Mouse (Mus musculus) erythroid progenitor cell, adult 5-6 weeks (primary cell): ENCODE data around the gene Slc29a4. TPM values are rescaled to one million over a fixed set of nuclear protein-coding genes. Genes with fewer than 3 reads are reported as not detected.

Experiments
- ATAC-seq: replicated peaks from 2 replicates; pipeline ENCODE4 v1.8.0; 2016; ENCODE audit warnings: moderate number of reproducible peaks, mild to moderate bottlenecking, moderate TSS enrichment, inconsistent platforms; ENCODE audit not compliant: poor library complexity, low FRiP score, severe bottlenecking
- total RNA-seq, 2 experiments: library from RNA; stranded (forward) in 1 of 2; stranded (reverse) in 1 of 2; fragments of 150-400 nt in 1 of 2; fragments of 186-747, 209-891 nt in 1 of 2; gene quantifications; 2 replicates each; pipeline versions ENCODE4 v1.2.3 to v1.2.4; 2015 to 2017; ENCODE audit warnings: low replicate concordance in 2 of 2

Gene Slc29a4
- total RNA-seq (2015; ENCODE audit: low replicate concordance) (not detected in 2 replicates), total RNA-seq (2017; ENCODE audit: low replicate concordance) (not detected in 2 replicates)

DNA sequence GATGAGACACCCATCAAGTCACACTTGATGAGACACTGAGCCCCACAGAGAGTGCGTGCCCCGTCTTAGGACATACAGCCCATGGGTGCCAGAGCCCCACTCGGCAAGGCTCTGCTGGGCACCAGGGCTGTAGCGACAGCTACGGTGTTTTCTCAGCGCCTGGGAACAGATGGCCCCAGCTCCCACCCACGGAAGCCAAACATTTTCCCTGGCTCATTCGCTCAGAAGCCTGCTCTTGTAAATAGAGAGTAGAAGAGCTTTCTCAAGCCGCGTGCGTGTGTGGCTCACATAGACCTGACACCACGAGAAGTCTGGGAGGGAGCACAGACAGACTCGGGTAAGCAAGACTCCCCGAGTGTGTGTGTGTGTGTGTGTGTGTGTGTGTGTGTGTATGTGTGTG is at the start of gene Slc29a4:
Gene Slc29a4 (plus strand): TSS at position 265 of the 400 bp plus-strand sequence.
- no peak for ATAC-seq

DNA sequence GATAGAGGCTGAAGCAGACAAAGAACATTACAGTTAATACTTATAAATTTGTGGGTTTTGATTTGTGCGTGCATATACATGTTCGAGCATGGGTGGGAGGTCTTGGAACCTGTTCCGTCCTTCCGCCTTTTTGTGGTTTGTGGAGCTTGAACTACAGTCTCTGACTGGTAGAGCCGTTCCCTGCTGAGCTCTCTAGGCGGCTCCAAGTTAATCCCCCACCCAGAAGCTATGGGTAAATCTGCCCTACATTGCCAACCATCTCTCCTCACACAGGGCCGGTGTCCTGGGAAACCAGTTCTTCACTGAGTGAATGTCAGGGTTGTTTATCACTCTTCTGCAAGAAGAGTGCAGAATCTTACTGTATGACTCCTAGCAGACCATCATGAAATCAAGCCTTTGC is 44.1 kb upstream of the Slc29a4 start:
- no peak for ATAC-seq

DNA sequence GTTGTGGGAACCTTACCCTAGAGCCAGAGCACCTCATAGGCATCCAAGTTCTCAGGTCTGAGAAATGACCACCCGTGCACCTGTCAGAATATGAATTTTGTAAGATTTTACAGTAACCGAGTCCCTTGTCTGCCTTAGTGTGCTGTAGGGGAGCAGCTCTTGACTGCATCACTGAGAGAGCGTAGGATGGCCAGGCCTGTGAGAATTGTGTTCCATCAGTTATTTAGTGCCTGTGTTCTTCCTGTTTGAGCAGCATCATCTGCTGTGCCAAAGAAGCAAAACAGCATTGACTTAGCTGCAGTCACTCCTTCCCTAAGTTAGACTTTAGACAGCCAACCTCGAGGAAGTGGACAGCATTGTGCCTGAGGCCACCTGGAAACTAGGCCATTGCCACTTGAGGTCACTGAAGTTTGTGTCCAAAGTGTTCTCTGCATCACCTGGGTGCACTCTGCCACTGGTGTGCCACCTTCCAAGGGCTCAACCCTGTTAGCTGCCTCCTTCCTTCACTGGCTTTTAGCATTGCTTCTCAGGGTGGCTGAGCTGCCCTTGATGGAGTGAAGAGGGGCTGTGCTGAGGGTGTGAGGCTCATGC is 42.8 kb upstream of the Slc29a4 start:
- ATAC-seq: 0 out of 2 replicates have a peak, but pooled peaks have one; percentile 4

DNA sequence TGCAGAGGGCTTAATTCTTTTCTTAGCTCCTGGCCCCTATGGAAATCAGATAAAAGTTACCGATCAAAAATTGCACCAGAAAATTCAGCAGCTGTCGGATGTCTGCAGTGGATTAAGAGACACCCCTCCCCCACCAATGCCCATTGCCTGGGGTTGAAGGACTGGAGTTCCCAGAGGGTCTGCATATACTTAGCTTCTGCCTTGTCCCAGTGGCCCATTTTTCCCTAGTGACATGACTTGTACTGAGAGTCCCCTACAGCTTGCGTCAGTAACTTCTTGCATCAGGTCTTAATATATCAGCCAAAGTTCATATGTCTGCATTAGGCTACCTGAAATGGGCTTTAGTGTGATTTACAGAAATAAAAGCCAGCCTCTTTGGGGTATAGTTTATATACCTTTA is 41.9 kb upstream of the Slc29a4 start:
- peak; percentile 20 for ATAC-seq

DNA sequence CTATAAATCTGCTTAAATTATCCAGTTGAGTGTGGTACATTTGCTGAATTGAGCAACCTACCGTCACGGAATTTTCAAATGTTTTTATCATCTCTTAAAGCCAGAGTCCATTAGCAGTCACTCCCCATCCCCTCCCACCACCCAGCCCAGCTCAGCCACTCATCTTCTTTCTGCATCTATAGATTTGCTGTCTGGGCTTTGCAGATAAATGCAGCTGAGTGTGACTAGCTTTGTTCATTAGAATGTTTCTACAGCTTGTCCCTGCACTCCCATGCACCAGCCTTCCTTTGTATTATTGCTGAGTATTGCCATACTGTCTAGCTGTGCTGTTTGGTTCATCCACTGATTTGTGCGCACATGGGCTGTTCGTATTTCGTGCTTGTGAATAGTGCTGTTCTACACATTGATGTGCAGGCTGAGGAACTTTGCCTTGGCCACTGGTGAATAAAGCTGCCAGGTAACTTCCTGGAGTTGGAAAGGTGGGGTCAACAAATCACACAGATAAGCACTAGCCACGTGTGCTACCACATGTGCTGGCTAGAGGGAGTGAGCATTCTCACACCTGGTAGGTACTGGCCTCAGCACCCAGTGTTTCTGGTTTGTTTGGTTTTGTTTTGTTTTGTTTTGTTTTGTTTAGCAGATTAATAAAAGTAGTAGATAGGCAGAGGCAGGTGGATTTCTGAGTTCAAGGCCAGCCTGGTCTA is 41.4 kb upstream of the Slc29a4 start:
- peak; percentile 87 for ATAC-seq

DNA sequence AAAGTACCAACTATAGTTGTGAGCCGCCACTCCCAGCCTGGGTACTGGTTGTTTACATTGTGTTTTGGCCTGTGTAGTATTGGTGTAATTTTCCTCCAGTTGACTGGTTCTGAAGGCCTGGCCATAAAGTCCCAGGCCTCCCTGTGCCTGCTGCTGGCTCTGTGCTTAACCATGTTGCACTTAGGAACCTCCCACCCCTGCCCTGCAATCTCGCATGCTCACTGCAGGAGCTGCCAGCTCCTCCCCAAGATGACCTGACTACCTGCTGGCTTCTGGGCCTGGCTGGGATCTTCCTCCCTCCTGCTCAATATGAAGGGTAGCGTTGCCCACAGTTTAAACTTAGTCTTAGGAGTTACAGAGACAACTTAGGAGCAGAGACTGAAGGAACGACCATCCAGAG is 40.0 kb upstream of the Slc29a4 start:
- no peak for ATAC-seq

DNA sequence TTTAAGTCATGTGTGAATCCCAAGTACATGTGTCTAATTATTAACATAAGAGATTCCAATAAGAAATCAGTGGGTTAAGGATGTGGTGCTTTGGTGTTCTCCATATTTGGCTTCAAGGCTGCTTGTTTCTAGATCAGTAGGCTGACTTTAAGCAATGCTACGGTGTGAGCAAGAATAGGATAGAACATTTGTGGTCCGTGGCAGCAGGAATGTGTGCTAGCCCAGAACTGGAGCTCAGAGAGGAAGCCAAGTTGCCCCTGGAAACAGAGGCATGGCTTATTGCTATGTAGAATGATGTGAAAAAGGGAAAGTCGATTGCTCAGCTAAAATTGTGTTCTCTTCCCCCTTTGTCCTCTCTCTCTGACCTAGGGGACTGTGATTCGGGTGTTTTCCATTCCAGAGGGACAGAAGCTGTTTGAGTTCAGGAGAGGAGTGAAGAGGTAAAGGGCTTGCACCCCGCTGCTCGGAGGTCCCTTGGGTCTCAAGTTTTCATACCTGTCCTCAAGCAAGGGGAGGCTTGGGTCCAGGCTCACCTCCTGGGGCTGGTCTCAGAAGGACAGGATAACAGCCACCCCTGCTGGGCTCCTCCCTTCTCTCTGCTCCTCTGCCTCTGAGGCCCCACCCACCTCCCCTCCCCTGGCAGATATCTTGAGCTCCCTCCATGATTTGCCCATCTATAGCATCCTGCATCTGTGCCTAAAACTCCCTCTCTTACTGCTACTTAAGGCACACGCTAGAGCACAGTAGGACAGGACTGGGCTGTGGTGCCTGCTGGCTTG is 31.5 kb upstream of the Slc29a4 start:
- no peak for ATAC-seq

DNA sequence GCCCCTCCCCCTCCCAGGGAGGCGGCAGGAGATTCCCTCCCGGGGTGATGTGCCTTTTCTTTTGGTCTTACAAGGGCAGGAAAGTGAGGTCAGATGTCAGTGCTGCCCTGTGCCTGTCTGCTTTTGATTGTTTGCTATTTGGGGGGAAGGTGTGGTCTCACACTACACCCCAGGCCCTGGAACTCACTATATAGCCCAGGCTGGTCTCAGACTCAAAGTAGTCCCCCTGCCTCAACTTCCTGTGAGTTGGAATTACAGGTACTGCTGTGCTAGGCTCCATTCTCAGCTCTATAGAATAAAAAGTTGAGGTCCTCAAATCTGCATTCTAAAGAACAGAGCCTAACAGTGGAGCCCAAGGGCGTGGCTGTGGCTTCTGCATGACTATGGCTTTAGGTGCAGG is 24.4 kb upstream of the Slc29a4 start:
- ATAC-seq: no peak

DNA sequence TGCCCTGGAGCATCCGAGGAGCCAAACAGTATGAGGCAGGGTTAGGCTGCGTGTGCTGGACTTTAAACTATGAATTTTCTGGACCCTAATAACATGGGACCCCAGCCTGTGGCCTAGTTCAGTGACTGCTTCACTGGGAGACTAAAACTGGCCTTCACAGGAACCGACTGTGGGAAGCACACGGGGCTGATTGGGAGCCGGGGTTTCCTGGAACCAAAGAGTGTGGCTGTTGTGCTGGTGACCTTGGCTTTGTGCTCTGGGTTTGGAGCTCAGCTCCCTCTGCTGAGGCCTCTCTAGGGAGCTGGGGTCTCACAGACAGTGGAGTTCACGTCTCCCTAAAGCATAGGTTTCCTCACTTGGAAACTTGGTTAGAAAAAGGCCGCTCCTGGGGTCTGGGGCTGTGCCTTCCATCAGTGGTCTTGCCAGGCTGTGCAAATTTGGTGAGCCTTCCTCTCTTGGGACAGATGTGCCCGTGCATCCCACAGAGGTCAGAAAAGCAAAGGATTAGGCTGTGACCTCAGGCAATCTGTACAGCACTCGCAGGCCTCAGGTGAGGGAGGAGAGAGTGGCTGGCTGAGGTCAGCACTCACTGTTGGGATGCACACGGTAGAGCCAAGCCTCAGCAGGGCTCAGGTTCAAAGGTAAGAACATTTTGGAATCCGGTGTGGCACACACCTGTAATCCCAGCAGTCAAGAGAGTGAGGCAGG is 23.6 kb upstream of the Slc29a4 start:
- ATAC-seq: no peak

DNA sequence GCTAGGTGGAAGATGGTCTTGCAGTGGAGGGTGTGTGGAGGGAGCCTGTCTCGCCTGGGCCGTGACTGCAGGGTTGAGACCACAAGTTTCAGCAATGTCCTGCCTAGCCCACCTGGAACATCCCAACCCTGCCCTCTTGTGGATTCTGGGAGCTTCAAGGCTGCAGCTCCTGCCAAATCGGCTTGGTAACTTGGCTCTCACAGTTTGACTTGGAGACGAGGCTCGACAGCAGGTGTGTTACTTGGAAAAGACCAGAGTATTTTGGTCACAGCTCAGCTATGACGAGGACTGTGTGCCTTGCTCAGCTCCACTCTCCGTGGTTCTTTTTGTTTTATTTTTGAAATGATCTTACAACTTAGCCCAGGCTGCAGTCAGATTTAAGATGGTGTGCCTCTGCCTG is 22.6 kb upstream of the Slc29a4 start:
- no peak for ATAC-seq

DNA sequence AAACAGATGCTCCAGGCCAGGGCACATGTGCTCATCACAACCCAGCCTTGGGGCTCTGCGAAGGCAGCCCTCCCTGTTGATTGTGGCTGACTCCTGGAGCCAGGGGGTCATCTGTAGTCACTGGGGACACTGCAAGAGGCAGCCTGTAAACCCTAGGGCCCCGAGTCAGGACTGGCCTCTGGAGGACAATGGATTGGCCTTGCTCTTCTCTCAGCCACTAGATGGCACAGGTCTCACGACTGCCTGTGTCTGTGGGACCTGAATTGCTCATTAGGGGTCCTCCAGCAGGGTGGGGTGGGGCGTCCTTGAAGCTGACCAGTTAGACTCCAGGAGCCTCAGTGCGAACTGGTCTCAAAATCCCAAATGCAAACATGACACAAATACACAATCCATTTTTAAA is 19.2 kb upstream of the Slc29a4 start:
- no peak for ATAC-seq

DNA sequence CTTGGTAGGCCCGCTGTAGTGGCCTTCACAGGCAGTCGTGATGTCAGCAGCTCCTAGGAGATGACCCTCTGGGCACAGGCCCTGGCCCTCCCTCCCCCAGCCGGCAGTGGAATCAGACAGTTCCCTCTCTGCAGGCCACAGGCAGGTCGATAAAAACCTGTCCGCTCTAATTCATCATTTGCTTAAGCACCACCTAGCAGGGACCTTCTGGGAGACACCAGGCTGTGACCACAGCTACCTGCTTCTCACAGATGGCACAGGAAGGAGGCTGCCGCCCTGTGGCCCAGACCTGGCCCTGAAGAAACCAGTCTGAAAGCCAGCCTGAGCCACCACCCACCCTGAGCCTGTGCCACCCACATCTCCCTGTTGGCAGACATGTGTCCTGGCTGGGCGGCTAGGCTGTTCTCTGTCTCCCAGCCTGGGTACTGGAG is 14.2 kb upstream of the Slc29a4 start:
- peak; percentile 37; the same call in 1 of the 2 replicates for ATAC-seq

DNA sequence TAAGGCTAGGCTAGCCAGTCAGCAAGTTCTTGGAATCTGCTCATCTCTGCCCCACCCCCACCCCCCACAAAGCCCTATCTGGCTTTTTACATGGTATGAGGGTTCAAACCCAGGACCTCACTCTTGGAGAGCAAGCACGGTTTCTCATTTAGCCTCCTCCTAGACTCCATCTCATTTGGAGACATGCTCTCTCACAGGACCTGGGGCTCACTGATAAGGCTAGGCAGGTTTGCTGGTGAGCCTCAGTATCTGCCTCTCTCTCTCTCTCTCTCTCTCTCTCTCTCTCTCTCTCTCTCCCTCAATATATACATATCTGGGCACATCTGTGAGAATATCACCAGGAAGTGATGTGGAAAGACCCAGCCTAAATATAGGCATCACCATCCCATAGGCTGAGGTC is 13.2 kb upstream of the Slc29a4 start:
- ATAC-seq: no peak

DNA sequence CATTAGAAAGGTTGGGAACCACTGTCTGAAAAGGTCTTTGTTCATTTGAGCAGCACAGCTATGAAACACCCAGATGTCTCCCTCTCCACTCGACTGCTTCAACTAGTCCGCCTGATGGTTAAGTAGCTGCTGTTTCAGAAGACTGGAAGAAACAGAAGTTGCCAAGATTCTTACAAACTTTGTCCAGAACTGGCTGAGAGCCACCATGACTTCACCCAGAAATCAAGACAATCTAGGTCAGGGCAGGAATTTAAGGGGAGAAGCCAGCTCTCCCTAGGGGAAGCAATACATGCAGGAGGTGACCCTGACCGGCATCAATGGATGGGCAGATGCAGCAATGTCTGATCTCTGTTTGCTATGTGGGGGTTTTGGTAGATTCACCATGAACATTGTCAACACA is 10.4 kb upstream of the Slc29a4 start:
- ATAC-seq: no peak

DNA sequence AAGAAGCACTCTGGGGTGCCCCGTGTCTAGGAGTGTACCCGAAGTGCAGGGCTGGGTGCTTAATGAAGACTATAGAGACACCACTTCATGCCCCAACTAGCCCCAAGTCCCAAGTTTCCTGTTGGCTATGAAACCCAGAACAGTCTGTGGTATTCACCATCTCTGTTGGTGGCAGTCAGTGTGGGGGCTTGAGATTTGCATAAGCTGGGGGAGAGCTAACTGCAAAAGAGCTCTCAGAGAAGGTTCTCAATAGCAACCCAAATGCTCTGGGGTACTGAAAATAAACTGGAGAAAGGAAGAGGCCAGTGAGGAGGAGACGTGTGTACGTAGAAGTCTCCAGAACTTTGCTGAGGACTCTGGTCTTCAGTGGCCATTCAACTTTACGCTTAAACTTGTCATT is 9.8 kb upstream of the Slc29a4 start:
- ATAC-seq: no peak

DNA sequence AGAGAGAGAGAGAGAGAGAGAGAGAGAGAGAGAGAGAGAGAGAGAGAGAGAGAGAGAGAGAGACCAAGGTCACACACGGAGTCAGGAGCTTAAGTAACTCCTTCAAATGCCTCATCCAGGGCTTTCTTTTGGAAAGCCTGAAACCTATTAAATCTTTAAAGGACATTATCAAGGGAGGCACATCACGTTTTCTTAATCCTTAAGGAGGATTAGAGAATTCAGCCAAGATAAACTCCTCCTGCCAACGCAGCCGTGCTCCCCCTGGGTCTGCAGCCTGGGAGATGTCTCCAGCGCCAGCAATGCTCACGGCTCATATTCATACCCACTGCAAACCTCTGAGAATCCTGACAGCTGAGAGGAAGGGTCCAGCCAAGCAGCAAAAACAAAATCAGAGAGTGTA is 3.4 kb upstream of the Slc29a4 start:
- no peak for ATAC-seq

DNA sequence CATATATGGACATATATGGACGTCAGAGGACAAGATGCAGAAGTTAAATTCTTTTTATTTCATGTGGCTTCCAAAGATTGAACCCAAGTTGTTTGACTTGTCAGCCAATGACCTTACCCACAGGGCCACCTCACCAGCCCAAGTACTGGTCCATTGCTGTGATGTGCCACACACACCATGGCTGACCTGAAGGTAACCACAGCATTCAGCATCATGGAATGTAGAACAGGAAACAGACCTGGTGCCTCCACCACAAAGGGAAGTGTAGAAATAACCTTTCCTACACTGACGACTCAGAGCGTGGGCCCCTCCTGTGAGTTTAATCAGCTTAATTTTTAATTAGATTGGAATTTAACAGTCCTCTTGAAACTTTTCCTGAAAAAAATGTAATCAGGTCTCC is 2.0 kb upstream of the Slc29a4 start:
- no peak for ATAC-seq

DNA sequence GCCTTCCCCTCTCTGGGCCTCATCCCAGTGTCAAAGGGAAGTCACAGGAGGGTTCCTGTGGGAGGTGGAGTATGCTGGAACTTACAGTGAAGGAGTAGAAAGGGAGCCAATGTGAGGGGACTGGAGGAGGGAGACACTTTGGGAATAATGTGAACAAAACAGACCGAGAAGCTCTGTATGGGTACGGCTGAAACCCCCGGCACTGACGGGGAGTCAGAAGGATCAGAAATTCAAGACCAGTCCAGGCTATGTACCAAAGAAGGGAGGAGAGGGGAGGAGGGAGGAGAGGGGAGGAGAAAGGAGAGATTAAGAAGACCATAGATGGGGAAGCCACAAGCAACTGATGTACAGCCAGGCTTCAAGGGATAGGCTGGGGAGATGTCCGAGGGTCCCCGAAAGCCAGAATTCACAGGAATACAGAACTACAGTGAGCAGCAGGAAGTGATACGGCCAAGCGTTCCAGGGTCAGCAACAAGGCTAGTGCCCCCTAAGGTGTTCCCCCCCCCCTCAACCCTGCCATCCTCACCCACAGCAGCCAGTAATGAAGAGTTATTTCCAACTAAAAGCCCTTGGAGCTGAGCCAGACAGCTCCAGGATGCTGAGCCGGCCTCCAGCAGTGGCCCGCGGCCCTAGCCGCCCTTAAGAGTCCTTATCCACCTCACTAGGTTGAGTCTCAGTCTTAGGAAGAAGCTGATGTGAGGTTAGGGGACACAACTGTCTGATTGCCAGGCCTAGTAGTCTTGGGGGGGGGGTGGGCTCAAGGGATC is 842 bp downstream of the Slc29a4 start:
- no peak for ATAC-seq

DNA sequence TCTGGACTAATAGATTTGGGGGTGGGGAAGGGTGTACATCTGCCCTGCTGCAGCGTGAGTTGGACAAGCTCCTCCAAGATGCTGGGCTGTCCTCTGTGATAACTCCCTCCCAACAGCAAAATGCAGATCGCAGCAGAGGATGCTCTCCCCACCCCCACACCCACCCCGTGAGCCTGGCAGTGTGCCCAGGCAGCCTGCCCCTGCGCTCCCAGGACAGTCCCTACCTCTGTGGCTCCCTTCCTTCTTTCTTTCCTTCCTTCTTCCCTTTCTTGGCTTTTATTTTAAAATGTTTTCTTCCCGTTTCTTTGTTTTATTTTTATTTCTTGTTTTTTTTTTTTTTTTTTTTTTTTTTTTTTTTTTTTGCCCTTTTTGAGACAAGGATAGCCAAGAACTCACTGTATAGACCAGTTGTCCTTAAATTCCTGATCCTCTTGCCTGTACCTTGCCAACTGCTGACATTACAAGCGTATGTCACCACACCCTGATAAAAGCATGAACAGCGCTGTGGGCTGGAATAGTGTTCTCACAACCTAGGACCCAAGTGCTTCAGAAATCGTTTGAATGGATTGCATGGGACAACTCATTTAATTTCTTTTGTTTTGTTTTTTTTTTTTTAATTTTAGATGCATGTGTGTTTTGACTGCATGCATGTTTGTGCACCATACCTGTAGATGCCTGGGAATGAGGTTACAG is 1.6 kb downstream of the Slc29a4 start:
- ATAC-seq: no peak
